29 mouse cellular contexts compared by ENCODE assay signal in genomic region chr2:104736241-104736640, GRCm38 (mm10). TPM values are rescaled to one million over a fixed set of nuclear protein-coding genes. Genes with fewer than 3 reads are reported as not detected.
DNase-seq lines count a peak whose midpoint lies in the region; ATAC-seq and TF ChIP-seq lines count a peak whose summit lies in the region.
"Had no signal": no experiment of that assay in that cellular context is flagged by ENCODE, and none has a peak within 500 bp of the region (broad histone marks: within the 10 kb centered on the region; RNA-seq: fewer than 3 reads in every experiment).

No protein-coding gene starts in this region.

- H3K4me3 ChIP-seq in kidney, adult 2 months (ENCODE audit: insufficient read depth, low read depth, low read length) = no peak overlapping the region
- H3K4me3 ChIP-seq in kidney, embryonic 14.5 days (ENCODE audit: low read length) = no peak overlapping the region
- H3K4me3 ChIP-seq in midbrain, embryonic 14.5 days (replicated peaks; ENCODE audit: low read depth, low read length) = no peak overlapping the region
- no peak overlapping the region for H3K4me3 ChIP-seq in midbrain, embryonic 16.5 days (ENCODE audit: low read depth, low read length)
- no peak overlapping the region for H3K4me3 ChIP-seq in hindbrain, embryonic 12.5 days
- H3K4me3 ChIP-seq: embryonic facial prominence, embryonic 12.5 days; erythroblast, embryonic 14.5 days; forebrain, embryonic 12.5 days; gastrocnemius, adult 2 months; heart, embryonic 10.5 days; intestine, embryonic 15.5 days; layer of hippocampus, adult 2 months; limb, embryonic 13.5 days; liver, embryonic 15.5 days; stomach, embryonic 15.5 days had no signal

- no peak overlapping the region for H3K9ac ChIP-seq in kidney, embryonic 14.5 days (ENCODE audit: low read depth, low read length)
- H3K9ac ChIP-seq in midbrain, embryonic 14.5 days (replicated peaks; ENCODE audit: low read length) = no peak overlapping the region
- H3K9ac ChIP-seq in midbrain, embryonic 16.5 days (ENCODE audit: low read depth, low read length) = no peak overlapping the region
- H3K9ac ChIP-seq in hindbrain, embryonic 12.5 days = no peak overlapping the region
- H3K9ac ChIP-seq: embryonic facial prominence, embryonic 12.5 days; forebrain, embryonic 12.5 days; intestine, embryonic 15.5 days; limb, embryonic 13.5 days; liver, embryonic 15.5 days; stomach, embryonic 15.5 days had no signal

- ATAC-seq in kidney, embryonic 14.5 days (ENCODE audit: low FRiP score, low TSS enrichment) = no peak
- no peak for ATAC-seq in midbrain, embryonic 14.5 days (ENCODE audit: low FRiP score, low TSS enrichment)
- no peak for ATAC-seq in midbrain, embryonic 16.5 days
- no peak for ATAC-seq in hindbrain, embryonic 12.5 days (ENCODE audit: low FRiP score)
- ATAC-seq: hindbrain, embryonic 16.5 days; intestine, embryonic 15.5 days had no signal

- no peak overlapping the region for H3K4me2 ChIP-seq in kidney, embryonic 14.5 days (replicated peaks; ENCODE audit: low read depth, low read length)
- H3K4me2 ChIP-seq in midbrain, embryonic 14.5 days (ENCODE audit: low read length) = no peak overlapping the region
- no peak overlapping the region for H3K4me2 ChIP-seq in midbrain, embryonic 16.5 days (ENCODE audit: low read length)
- H3K4me2 ChIP-seq in hindbrain, embryonic 12.5 days (replicated peaks) = no peak overlapping the region
- H3K4me2 ChIP-seq: embryonic facial prominence, embryonic 12.5 days; forebrain, embryonic 12.5 days; intestine, embryonic 15.5 days; limb, embryonic 13.5 days; liver, embryonic 15.5 days; stomach, embryonic 15.5 days had no signal

- H3K27me3 ChIP-seq in kidney, adult 2 months (replicated peaks; ENCODE audit: control insufficient read depth, insufficient read depth, low read length) = no peaks in the 10 kb centered on the region
- no peaks in the 10 kb centered on the region for H3K27me3 ChIP-seq in kidney, embryonic 14.5 days (ENCODE audit: control insufficient read depth, insufficient read depth, low read length)
- peaks cover 8% of the 10 kb centered on the region; the same call in 1 of the 2 replicates for H3K27me3 ChIP-seq in midbrain, embryonic 14.5 days (ENCODE audit: control insufficient read depth, insufficient read depth, low read length)
- peaks cover 7% of the 10 kb centered on the region; the same call in 1 of the 2 replicates for H3K27me3 ChIP-seq in midbrain, embryonic 16.5 days (ENCODE audit: control insufficient read depth, insufficient read depth, low read depth, low read length)
- peaks cover 12% of the 10 kb centered on the region for H3K27me3 ChIP-seq in hindbrain, embryonic 12.5 days
- H3K27me3 ChIP-seq: intestine, embryonic 15.5 days; stomach, embryonic 15.5 days had no signal

- H3K36me3 ChIP-seq in kidney, adult 2 months (ENCODE audit: control insufficient read depth, insufficient read depth, low read length) = no peaks in the 10 kb centered on the region
- no peaks in the 10 kb centered on the region for H3K36me3 ChIP-seq in kidney, embryonic 14.5 days (ENCODE audit: control insufficient read depth, insufficient read depth, low read length)
- no peaks in the 10 kb centered on the region for H3K36me3 ChIP-seq in midbrain, embryonic 14.5 days (ENCODE audit: control insufficient read depth, insufficient read depth, low read length)
- H3K36me3 ChIP-seq in midbrain, embryonic 16.5 days (ENCODE audit: control insufficient read depth, insufficient read depth, low read length) = no peaks in the 10 kb centered on the region
- no peaks in the 10 kb centered on the region for H3K36me3 ChIP-seq in hindbrain, embryonic 12.5 days
- H3K36me3 ChIP-seq: embryonic facial prominence, embryonic 12.5 days; forebrain, embryonic 12.5 days; heart, embryonic 10.5 days; intestine, embryonic 15.5 days; limb, embryonic 13.5 days; liver, embryonic 15.5 days; stomach, embryonic 15.5 days had no signal

- DNase-seq in adrenal gland, postnatal 25 days = peak; percentile 32
- DNase-seq in adrenal gland, adult 18-20 months (ENCODE audit: low spot score in 2 of 2) = no peak
- DNase-seq in kidney, adult 2 months = peak; percentile 20
- peak; percentile 18 for DNase-seq in midbrain, embryonic 14.5 days
- DNase-seq: cerebellum, adult 18-20 months; gastrocnemius, adult 2 months; heart, postnatal 4 days; layer of hippocampus, postnatal 36 days; lung, postnatal 4 days had no signal

- no peaks in the 10 kb centered on the region for H3K9me3 ChIP-seq in kidney, embryonic 14.5 days (ENCODE audit: control insufficient read depth, low read length)
- H3K9me3 ChIP-seq in midbrain, embryonic 14.5 days (ENCODE audit: control insufficient read depth, low read length) = no peaks in the 10 kb centered on the region
- H3K9me3 ChIP-seq in midbrain, embryonic 16.5 days (replicated peaks; ENCODE audit: control insufficient read depth, low read length, poor library complexity, severe bottlenecking) = no peaks in the 10 kb centered on the region
- H3K9me3 ChIP-seq in hindbrain, embryonic 12.5 days (replicated peaks) = no peaks in the 10 kb centered on the region
- H3K9me3 ChIP-seq: embryonic facial prominence, embryonic 12.5 days; forebrain, embryonic 12.5 days; heart, embryonic 10.5 days; intestine, embryonic 15.5 days; limb, embryonic 13.5 days; liver, embryonic 15.5 days; stomach, embryonic 15.5 days had no signal

- no peak for TF ChIP-seq POLR2A in kidney, adult 2 months (IDR thresholded peaks at IDR 0.05; ENCODE audit: low read depth, low read length)

- no peak for TF ChIP-seq CTCF in kidney, adult 2 months (conservative IDR thresholded peaks at IDR 0.05; ENCODE audit: insufficient read depth, insufficient read length, low read depth, low read length)

- 46% methylated on average over 7 of the region's 7 CpGs for WGBS in kidney, adult 2 months
- 63% methylated on average over 7 of the region's 7 CpGs for WGBS in kidney, embryonic 14.5 days
- WGBS in midbrain, embryonic 14.5 days = 70% methylated on average over 7 of the region's 7 CpGs
- WGBS in midbrain, embryonic 16.5 days = 69% methylated on average over 7 of the region's 7 CpGs
- 76% methylated on average over 7 of the region's 7 CpGs for WGBS in hindbrain, embryonic 12.5 days

- H3K27ac ChIP-seq in kidney, adult 2 months (ENCODE audit: insufficient read depth, low read depth, low read length) = no peak overlapping the region
- no peak overlapping the region; the same call in 1 of the 2 replicates for H3K27ac ChIP-seq in kidney, embryonic 14.5 days (ENCODE audit: low read depth, low read length)
- H3K27ac ChIP-seq in midbrain, embryonic 14.5 days (replicated peaks; ENCODE audit: low read depth, low read length) = no peak overlapping the region
- no peak overlapping the region for H3K27ac ChIP-seq in midbrain, embryonic 16.5 days (ENCODE audit: low read length)
- H3K27ac ChIP-seq in hindbrain, embryonic 12.5 days = no peak overlapping the region
- H3K27ac ChIP-seq: embryonic facial prominence, embryonic 12.5 days; forebrain, embryonic 12.5 days; gastrocnemius, adult 2 months; heart, embryonic 10.5 days; intestine, embryonic 15.5 days; layer of hippocampus, adult 2 months; limb, embryonic 13.5 days; liver, embryonic 15.5 days; stomach, embryonic 15.5 days had no signal

- peaks cover 33% of the 10 kb centered on the region for H3K4me1 ChIP-seq in kidney, adult 2 months (ENCODE audit: control insufficient read depth, insufficient read depth, low read length)
- H3K4me1 ChIP-seq in kidney, embryonic 14.5 days (ENCODE audit: control insufficient read depth, insufficient read depth, low read length) = peaks cover 9% of the 10 kb centered on the region
- H3K4me1 ChIP-seq in midbrain, embryonic 14.5 days (ENCODE audit: control insufficient read depth, insufficient read depth, low read length) = no peaks in the 10 kb centered on the region
- no peaks in the 10 kb centered on the region; the same call in 1 of the 2 replicates for H3K4me1 ChIP-seq in midbrain, embryonic 16.5 days (ENCODE audit: control insufficient read depth, insufficient read depth, low read length)
- H3K4me1 ChIP-seq in hindbrain, embryonic 12.5 days = no peaks in the 10 kb centered on the region
- H3K4me1 ChIP-seq: heart, embryonic 10.5 days had no signal

RNA-seq across cellular contexts. Expression of gene Depdc7, which starts 6.4 kb away (rescaled TPM):
- total RNA-seq in adrenal gland, postnatal 25 days (2021) = 2.2 TPM in 2 replicates
- total RNA-seq in adrenal gland, adult 18-20 months (2021) = 1 to 10 TPM in 1 of 2 experiments, under 1 TPM in 1; 0.66 to 1.2 TPM
- 15.7 and 16.0 TPM in 2 replicates for polyA plus RNA-seq in kidney, adult 2 months (2012; rRNA removed)
- 18.5 and 20.7 TPM in 2 replicates for polyA plus RNA-seq in kidney, embryonic 14.5 days (2014; fragmentation: Nextera tagmentation; extraction: Ambion mirVana)
- polyA plus RNA-seq in midbrain, embryonic 14.5 days (2014; fragmentation: Nextera tagmentation; extraction: Ambion mirVana) = 1.1 and 1.2 TPM in 2 replicates
- polyA plus RNA-seq in midbrain, embryonic 16.5 days (2015; fragmentation: Nextera tagmentation; extraction: Ambion mirVana) = 0.88 and 1.4 TPM in 2 replicates
- polyA plus RNA-seq in hindbrain, embryonic 12.5 days (2016; fragmentation: Nextera tagmentation; extraction: Ambion mirVana) = 2.6 and 2.8 TPM in 2 replicates
- total RNA-seq: megakaryocyte-erythroid progenitor cell, adult 5-6 weeks had no signal
- polyA plus RNA-seq: erythroblast, embryonic 14.5 days had no signal

RNA-seq across cellular contexts. Expression of gene Pin1rt1, which starts 20.1 kb away (rescaled TPM):
- total RNA-seq in adrenal gland, postnatal 25 days (2021) = not detected in 2 replicates
- total RNA-seq in adrenal gland, adult 18-20 months (2021) = not detected
- polyA plus RNA-seq in kidney, adult 2 months (2012; rRNA removed) = not detected in 2 replicates
- not detected in 2 replicates for polyA plus RNA-seq in kidney, embryonic 14.5 days (2014; fragmentation: Nextera tagmentation; extraction: Ambion mirVana)
- polyA plus RNA-seq in midbrain, embryonic 14.5 days (2014; fragmentation: Nextera tagmentation; extraction: Ambion mirVana) = not detected in 2 replicates
- polyA plus RNA-seq in midbrain, embryonic 16.5 days (2015; fragmentation: Nextera tagmentation; extraction: Ambion mirVana) = 0.15 TPM in 1 of 2 replicates, not detected in the other
- 0.18 TPM in 1 of 2 replicates, not detected in the other for polyA plus RNA-seq in hindbrain, embryonic 12.5 days (2016; fragmentation: Nextera tagmentation; extraction: Ambion mirVana)
- total RNA-seq: ES-E14; gastrocnemius, adult 2 months; gastrocnemius, postnatal 4 days; heart, postnatal 4 days; layer of hippocampus, adult 2 months; layer of hippocampus, postnatal 36 days; left cerebral cortex, postnatal 14 days; megakaryocyte-erythroid progenitor cell, adult 5-6 weeks; neutrophil, adult 5-6 weeks had no signal
- polyA plus RNA-seq: erythroblast, embryonic 14.5 days; forebrain, embryonic 12.5 days; frontal cortex, adult 2 months; heart, embryonic 10.5 days; heart, embryonic 16.5 days; intestine, embryonic 15.5 days; liver, embryonic 15.5 days; stomach, embryonic 15.5 days had no signal

RNA-seq across cellular contexts. Expression of gene Tcp11l1, which starts 24.3 kb away (rescaled TPM):
- total RNA-seq in adrenal gland, postnatal 25 days (2021) = 7.7 and 12.2 TPM in 2 replicates
- 10 to 100 TPM; 10.4 to 11.2 TPM for total RNA-seq in adrenal gland, adult 18-20 months (2021)
- polyA plus RNA-seq in kidney, adult 2 months (2012; rRNA removed) = 7.0 and 8.6 TPM in 2 replicates
- 57.0 and 59.1 TPM in 2 replicates for polyA plus RNA-seq in kidney, embryonic 14.5 days (2014; fragmentation: Nextera tagmentation; extraction: Ambion mirVana)
- polyA plus RNA-seq in midbrain, embryonic 14.5 days (2014; fragmentation: Nextera tagmentation; extraction: Ambion mirVana) = 66.1 and 80.2 TPM in 2 replicates
- 54.5 and 55.7 TPM in 2 replicates for polyA plus RNA-seq in midbrain, embryonic 16.5 days (2015; fragmentation: Nextera tagmentation; extraction: Ambion mirVana)
- 69.0 and 76.1 TPM in 2 replicates for polyA plus RNA-seq in hindbrain, embryonic 12.5 days (2016; fragmentation: Nextera tagmentation; extraction: Ambion mirVana)

Comparison
In these comparisons a context has a peak if more than half of its experiments do, and no peak if none do; other contexts are left out.
1. DNase-seq: peak in adrenal gland, postnatal 25 days (single experiment), kidney, adult 2 months (single experiment) and midbrain, embryonic 14.5 days (single experiment); none in adrenal gland, adult 18-20 months (0 of 2).